Mouse (Mus musculus): ENCODE results near the gene Dab2ip.
A peak's percentile ranks its signal among the peaks of the same experiment; 100 is the strongest.

The Dab2ip gene

DNA sequence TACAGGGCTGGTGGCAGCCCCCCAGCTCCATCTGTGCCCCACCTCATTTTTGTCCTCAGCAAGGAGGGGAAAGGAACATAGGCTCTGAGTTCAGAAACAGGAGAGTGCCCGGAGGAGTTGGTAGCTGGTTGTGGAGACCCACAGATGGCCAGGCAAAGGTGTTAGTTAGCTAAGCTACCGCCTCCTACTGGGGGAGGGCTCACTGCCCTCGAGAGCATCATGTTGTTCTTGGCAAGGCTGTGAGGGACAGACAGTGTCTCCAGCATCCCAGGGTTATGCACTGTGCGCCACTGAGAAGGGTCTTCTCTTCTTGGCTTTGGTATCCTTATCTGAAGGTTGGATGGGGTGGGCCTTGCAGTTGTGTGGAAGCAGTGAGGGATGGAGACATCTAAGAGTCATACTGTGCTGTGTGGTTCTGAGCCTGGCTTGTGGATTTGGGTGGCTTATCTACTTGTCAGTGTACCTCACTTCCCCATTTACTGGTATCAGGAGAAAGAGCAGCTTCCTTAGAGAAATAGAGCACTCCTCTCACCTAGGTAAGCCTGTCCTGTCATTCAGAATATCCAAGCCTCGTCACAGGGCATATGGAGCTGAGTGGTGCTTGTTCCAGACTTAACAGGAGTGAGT, 66.4 kb downstream of the Dab2ip start:
- no peak for DNase-seq

DNA sequence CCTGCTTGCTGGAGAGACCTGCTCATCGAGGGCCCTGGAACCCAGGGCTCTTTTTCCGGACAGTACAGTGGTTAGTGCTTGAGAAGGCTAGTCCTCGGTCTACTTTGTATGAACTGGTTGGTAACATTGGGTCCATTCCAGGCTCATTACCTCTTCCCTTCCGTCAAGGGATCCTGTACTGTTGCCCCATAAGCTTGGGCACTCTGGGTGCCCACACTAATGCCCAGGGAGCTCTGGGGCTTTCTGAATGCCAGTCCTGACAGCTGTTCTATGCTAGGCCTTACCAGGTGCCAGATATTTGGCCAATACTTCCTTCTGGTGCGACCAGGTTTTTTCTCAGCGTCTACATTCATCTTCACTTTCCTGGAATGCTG, 66.9 kb downstream of the Dab2ip start:
- DNase-seq = no peak

DNA sequence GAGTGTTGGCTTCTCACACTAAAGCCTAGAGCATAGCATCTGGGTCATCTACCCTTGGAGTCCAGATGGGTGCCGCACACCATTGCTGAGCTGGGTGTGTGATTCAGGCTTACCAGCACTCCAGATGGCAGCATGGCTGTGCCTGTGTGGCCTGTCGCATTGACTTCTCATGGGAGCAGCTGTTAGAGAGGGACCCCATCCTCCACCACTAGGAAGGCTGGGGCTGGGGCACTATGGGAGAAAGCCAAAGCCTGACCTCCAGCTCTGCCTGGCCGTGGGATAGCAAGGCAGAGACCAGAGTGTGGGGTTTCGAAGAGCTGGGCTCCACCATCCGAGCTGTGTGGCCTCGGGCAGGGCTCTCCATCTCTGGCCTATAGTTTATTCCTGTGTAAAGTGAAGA, 67.5 kb downstream of the Dab2ip start:
- DNase-seq = no peak

DNA sequence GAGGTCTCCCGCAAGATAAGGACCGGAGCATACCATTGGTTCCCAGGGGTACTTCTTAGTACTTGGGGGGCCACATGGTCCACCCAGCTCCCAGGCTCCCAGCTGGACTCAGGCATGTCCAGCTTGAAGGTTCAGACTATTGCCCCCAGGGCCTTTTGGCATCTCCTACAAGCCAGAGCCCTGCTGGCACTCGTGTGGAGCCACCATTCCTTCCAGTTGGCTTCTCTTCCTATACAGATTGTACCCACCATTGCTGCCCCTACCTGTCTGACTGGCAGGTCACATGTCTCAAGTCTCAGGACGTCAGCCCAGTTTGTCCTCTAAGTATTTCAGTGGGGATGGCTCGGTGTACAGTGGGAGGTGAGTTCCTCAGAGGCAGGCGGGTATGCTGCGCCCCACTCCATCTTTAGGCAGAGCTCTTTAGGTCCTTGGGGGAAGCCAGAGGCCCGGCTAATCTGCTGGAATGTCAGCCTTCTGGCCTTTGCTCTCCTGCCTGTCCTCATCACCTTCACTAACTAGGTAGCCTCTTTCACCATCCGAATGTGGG, 68.2 kb downstream of the Dab2ip start:
- no peak for DNase-seq

DNA sequence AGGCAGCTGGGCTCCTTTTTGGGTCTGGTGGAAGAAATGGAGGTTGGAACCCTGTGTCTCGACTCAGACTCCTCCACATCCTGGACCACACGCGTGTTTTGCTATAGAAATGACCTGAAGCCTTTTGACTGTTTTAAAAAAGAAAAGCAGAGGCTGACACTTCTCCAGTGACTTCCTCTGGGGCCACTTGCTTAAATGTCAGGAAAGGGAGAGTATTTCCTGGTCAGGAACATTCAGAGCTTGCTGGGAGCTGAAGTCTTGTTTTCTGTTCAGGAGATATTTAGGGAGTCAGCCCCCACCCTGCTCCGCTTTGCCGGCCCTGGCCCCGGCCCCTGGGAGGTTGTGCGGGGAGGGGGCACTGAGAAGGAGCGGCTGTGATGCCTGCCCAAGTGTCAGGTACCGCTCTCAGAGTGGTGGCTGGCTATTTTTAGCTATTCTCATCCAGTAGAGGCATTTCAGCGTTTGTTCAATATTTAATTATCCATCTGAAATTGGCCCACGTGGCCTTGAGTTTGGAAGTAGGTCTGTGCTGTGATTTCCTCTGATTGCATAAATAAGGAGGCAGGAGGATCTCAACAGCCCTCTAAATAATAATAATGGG, 69.3 kb downstream of the Dab2ip start:
- DNase-seq = no peak

DNA sequence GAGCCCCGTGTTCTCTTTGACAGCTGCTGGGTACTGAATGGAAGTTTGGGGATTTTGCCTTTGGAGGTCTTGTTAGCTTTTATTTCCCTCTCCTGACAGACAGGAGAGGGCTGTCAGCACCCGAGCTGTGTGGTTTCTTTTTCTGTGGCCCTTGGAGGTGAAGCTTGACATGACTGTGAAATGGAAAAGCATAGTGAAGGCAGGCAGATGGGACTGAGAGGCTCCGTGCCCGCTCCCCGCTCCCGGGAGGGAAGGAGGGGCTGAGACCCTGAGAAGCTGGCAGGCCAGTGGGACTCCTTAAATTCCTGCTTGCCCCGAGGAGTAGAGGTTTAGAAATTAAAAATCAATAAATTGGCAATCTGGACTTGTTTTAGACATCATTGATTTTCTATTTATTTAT, 70.0 kb downstream of the Dab2ip start:
- no peak for DNase-seq

DNA sequence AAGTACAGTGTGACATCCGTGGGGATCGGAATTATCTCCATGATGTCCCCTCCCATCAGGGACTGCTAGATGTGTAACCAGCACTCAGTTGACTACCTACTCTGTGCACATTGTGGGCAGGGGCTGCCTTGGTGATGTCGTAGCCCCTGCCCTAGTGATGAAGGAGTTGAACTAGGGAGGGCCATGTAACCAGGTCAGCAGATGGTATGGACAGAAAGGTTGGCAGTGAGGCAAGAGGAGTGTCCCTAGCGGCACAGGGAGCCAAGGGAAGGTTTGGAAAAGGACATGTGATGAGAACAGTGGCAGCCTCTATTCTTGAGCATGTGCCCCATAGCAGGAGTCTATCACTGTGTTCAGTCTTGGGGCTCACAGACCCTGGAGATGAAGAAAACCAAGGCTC, 70.6 kb downstream of the Dab2ip start:
- no peak for DNase-seq

DNA sequence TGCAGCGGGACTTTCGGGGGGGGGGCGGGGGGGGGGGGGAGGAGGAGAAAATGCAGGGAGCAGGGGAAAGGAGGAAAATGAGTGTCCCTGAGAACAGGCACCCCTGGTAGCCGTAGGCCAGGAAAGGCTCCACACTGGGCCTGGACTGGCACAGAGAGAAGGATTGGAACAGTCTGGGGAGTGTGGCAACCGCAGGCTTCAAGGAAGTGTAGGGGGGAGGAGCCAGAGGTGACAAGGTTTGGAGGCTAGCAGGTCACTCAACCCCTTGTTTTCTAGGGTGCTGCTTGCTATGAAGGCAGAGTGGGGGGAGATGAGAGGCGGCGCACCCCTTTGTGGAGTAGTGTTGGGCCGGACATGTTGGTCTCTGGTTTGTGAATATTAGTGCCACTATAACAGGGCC, 71.1 kb downstream of the Dab2ip start:
- DNase-seq = no peak

DNA sequence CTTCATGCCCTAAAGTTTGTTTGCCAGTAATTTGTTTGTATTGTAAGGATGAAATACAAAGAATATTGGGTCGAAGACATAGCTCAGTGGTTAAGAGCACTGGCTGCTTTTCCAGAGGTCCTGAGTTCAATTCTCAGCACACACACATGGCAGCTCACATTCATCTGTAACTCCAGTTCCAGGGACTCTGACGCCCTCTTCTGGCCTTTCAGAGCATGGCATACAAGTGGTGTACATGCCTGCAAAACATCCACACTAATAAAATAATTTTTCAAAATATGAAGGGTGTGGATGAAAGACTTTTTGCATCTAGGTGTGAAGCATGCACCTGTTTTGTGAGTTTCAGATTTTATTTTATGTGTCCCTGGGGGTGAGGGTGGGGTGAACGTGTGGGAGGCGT, 75.3 kb downstream of the Dab2ip start:
- DNase-seq = no peak

DNA sequence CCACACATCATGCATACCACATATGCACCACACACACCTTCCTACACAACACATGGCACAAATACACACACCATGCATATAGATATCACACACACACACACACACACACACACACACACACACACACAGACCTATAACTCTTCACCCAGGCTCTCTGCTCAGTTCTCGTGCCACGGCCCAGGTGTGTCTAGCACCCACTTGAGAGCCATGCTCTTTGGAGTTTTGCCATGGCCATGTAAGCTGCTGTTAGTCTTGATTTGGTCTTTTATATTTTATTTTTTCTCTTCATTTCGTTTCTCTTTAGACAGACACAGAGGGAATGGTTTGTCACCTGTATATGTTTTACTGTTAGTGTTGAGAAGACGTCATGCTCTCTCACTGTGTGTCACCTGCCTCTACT, 76.9 kb downstream of the Dab2ip start:
- no peak for DNase-seq

DNA sequence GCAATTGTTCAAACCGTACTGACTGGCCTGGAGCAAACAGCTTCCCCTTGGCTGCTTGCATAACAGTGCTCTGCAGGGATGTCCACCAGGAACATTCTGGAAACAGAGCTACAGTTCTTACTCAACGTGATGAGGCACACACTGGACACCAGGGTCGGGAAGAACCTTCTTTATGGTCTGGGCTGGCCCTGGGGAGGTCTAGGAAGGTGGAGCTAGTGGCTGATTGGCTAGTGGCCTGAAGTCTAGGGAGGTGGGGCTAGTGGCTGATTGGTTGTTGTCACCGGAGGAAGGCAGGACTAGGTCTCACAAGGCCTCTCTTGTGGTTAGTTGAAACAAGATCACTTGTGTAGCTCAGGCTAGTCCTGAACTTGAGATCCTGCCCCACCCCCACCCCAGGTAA, 77.5 kb downstream of the Dab2ip start:
- no peak for DNase-seq

DNA sequence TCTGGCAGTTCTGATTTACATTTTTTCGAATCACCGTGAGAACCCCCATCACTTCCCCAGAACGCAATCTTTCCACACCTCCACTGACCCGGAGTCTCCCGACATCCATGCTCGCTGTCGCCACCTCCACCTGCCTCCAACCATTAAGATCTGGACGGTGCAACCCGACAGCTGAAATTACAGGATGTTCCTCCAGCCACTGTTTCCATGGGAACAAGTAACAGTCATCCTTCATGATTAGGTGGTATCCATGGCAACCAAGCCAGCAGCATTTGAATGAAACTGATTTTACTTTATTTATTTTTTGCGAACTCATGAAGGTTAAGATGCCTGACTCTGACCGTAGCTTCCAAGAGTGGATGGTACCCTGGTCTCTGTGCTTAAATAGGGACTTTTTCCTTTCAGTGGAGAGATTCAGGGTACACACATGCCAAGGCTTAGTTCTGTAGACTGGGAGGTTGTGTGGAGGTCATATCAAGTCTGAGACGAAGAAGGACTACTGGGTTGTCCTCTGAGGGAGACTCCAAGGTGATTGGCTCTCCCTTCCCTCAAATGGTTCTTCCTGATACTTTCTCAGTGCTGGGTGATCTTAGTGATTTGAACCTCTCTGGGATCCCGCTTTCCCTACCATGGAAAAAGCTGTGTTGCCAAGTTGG, 79.9 kb downstream of the Dab2ip start:
- no peak for DNase-seq

DNA sequence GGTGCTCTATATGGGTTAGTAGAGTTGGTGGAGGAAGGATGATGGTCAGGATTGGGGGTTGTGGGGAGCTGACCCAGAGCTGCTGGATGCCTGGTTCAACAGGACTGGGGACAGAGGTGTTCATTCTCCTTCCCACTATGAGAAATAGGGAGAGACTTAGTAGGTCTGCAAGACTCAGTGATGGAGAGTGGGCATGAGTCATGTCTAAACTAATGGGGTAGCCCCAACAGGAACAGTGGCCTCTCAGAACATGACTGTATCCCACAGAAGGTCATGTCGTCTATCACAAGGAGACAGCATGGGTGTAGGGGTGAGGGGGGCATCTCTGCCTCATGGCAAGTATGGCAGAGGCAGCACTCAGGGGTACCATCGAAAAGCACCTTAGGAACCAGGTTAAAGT, 81.7 kb downstream of the Dab2ip start:
- no peak for DNase-seq

DNA sequence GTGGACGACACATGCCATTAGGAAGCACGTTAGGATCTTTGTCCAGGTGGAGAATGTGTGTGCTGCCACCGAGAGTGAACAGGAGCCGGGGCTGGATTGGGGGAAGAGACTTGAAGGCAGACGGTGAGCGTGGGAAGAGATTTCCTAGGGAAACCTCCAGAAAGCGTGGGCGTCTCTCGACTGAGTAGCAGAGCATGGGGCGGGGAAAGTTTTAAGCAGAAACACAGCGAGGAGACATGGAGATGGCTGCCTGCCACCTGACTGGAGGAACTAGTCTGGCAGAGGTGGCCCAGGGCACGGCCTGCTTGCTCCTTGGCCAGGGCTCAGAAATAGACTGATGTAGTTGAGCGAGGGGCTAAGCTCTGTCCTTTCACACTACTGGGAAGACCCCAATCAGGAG, 82.5 kb downstream of the Dab2ip start:
- DNase-seq = peak; percentile 32

DNA sequence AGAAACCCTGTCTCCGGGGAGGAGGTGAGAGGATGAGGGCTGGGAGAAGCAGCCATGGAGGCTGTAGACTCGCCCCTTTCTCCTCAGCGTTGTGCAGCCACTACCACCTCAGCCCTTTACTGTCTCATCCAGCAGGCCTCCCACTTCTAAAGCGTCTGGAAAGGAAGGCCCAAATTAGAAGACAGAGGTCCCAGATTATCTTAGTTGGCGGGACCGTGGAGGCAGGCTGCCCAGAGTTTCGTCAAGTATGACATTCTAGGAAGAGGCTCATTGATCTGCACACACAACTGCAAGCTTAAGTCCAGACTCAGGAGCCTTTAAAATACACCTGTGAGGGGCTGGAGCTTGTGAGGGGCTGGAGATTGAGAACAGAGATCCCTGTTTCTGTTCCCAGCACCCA, 84.2 kb downstream of the Dab2ip start:
- no peak for DNase-seq

DNA sequence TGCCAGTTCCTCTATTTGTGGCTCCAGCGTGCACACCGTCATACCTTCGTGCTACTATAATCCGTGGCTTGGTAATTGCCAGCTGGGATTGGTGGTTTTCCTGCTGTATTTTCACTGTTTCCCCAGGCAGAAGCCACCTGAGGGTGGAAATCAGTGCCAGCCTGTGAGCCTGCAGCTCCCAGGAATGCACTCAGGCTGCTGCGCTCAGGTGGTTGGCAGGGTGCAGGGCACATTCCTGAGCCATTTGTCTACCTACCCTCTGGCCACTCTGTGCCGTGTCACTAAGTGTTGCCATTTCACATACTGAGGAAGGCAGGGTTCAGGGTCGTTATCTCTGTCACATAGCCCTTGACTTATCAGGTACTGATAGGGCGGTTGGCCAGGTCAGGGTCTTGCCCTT, 88.5 kb downstream of the Dab2ip start:
- DNase-seq = no peak

DNA sequence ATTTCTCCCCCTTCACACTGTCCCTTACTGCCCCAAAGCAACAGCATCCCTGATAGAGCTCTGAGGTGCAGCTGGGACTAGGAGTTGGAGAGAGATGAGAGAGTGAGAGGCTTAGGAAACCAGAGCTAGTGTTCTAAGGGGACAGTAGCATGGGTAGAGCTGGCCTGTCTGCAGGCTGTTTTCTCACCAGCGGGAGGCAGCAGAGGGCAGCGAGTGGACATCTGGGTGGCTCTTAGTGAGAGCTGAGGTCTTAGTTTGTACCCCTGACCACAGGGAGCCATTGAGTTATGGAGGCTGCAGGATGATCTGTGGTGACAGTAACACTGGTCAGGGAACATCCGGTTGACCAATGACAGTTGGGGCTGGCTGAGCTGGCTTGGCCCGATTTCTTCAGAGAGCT, 91.6 kb downstream of the Dab2ip start:
- DNase-seq = peak; percentile 70

DNA sequence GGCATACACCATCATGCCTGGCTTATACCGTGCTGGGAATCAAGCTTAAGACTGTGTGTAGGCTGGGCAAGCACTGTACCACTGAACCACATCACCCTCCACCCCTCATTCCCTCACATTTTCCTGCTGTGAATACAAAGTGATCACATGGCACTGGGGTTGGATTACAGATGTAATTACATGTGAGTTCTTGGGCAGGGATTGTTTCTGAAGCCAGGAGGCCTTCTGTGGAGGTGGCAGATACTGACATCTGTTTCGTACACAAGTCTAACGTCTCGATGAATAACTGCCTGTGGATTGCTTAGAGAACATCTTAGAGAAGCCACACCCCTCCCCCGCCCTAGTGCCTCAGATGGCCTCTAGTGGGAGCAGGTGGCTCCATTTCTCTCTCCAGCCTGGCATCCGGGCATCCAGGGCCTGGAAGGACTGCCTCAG, 93.2 kb downstream of the Dab2ip start:
- DNase-seq = no peak

DNA sequence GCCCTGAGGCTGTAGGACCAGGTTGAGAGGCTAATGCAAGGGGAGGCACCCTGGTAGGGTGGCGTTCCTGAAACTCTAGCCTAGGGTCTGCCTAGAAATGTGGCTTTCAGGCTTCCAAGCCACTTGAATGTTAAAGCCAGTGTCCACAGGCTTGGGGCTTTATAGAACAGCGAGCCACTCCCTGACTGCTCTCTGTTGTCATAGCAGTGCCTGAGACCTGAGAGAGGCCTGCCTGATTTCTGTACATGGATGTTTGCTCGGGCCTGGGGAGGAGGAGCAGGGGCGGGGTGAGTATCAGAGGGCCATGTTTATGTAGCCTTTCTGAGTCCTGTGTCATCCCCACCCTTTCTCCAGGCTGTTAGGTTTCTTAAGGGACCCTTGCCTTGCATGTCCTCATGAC, 94.9 kb downstream of the Dab2ip start:
- no peak for DNase-seq

DNA sequence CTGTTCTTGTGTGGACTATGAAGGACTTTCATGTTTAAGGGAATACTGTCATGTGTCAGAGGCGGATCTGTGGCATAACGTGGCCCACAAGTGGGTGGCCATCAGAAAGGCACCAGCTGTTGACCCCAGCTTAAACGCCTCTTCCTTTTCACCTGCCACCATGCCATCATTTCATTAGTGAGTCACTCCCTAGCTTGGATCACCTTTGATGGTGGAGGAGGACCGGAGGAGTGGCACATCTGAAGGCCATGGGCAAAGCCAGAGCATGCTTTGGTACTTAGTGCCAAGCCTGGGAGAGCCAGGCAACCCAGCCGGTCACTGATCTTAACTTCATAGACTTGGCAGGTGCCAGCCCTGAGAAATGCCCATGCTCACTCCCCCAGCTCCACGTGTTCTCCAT, 96.7 kb downstream of the Dab2ip start:
- DNase-seq = no peak

DNA sequence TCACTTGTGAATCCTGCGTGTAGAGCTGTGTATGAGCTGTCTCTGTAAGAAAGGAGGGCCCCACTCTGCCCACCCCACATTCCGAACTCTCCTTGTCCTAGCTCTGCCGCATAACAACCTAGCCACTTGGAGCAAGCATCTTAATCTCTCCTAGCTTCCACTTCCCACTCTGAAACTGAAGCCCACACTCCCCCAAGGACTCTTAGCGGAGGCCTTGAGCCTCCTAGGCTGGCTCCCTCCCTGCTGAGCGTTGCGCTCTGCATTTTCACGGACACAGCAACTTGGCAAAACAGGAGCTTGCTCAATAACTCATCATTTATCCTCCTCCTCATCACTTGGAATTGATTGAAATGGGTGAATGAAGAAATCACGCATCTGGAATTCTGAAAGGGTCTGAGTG, 97.9 kb downstream of the Dab2ip start:
- no peak for DNase-seq

DNA sequence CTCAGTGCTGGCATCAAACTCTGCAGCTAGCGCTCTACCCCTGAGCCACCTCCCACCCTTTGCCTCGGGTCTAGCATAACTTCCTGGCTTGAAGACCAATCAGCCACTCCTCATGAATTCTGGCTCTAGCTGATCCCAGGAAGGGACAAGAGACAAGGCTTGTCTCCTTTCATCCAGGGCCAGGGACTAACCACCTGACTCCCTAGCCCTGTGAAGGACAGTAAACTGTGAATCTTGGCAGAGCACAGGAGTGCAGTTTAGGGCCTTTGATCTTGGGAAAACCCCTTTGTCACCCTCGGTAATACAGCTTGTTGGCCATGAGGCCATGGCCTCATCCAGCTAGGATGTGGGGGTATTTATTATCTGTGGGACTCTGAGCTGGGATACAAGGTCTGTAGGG, 100.2 kb downstream of the Dab2ip start:
- no peak for DNase-seq

DNA sequence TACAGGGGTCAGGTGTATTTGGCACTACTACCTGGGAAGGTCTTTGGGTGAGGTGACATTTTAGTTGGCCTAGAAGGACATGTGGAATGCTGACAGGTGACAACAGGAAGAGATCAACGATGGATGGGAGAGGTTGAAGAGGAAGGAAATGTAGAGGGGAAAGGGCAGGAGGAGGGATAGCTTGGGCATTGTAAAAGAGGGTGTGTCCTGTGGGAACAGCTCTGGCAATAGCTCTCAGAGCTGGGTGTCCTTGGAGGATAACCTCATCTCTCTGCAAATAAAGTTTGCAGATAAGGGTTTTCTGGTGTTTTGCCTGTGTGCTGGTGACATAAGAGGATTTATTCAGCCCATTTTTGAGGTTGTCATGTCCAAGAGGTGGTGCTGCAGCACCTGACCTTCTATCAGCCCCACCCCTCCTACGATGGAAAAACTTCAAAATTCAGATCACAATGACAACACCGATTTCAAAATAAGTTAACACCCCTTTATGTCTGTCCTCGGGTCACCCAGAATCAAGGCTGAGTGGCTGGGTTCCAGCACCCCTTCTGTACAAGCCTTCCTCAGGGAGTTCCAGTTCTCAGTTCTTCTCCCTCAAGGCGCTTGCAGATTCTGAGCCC, 101.6 kb downstream of the Dab2ip start:
- no peak for DNase-seq

DNA sequence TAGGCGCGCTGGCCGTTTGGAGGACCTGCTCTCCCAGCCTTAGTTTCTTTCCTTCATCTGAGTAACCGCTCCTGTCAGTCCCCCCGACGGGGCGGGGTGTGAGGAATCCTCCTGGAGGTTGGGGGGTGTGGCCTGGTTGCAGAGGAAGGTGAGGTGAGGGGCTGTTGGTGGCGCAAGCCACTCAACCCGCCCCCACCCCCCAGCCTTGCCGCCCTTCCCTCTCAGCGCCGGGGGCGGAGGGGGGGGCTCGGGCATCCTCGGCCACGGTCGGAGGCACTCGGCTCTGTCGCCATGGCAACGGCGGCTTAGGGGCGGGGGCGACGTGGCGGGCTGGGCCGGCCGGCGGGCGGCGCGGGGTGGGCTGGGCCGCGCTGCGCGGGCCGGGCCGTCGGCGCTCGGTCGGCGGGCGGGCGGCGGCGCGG, 102.9 kb downstream of the Dab2ip start:
- peak; percentile 34 for DNase-seq
